ENCODE assay signal across 13 mouse cellular contexts in the genomic region with DNA sequence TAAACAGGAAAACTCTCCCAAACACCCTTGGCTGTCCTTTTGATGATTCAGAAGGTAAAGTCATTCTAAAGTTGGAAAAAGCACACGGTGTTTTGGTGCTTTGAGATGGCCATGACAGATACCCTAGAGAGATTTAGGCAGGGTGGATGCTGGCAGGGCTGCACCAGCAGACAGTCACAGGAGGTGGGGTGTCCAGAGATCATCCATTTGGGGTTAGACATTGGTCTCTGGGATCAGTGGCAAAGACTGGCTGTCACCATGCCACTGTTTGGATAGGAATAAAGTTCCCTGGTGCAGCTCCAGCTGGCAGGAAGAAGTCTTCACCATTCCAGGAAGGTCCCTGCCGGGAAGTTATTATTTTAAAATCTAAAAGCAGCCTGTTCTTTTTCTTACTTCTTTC. TPM values are rescaled to one million over a fixed set of nuclear protein-coding genes. Genes with fewer than 3 reads are reported as not detected.
DNase-seq lines count a peak whose midpoint lies in the region; ATAC-seq and TF ChIP-seq lines count a peak whose summit lies in the region.
"Had no signal": no experiment of that assay in that cellular context is flagged by ENCODE, and none has a peak within 500 bp of the region (broad histone marks: within the 10 kb centered on the region; RNA-seq: fewer than 3 reads in every experiment).

No protein-coding gene starts in this region.

- peak overlapping the region; percentile 91 for H3K27ac ChIP-seq in midbrain, embryonic 10.5 days (replicated peaks)
- no peak overlapping the region; the same call in 1 of the 2 replicates for H3K27ac ChIP-seq in midbrain, postnatal 0 days (ENCODE audit: low read depth, low read length)
- H3K27ac ChIP-seq in hindbrain, embryonic 10.5 days, result peak overlapping the region; percentile 91
- peak overlapping the region; percentile 67; the same call in 1 of the 2 replicates for H3K27ac ChIP-seq in olfactory bulb, adult 2 months (ENCODE audit: insufficient read depth, low read depth, low read length)
- H3K27ac ChIP-seq: heart, embryonic 15.5 days; neural tube, embryonic 12.5 days had no signal

- H3K4me3 ChIP-seq in midbrain, embryonic 10.5 days, result 0 out of 2 replicates have a peak overlapping the region, but pooled peaks have one; percentile 37
- no peak overlapping the region for H3K4me3 ChIP-seq in midbrain, postnatal 0 days (ENCODE audit: low read depth, low read length)
- no peak overlapping the region for H3K4me3 ChIP-seq in hindbrain, embryonic 10.5 days
- no peak overlapping the region for H3K4me3 ChIP-seq in olfactory bulb, adult 2 months (ENCODE audit: insufficient read depth, low read depth, low read length)
- H3K4me3 ChIP-seq: erythroblast, embryonic 14.5 days; heart, embryonic 15.5 days; neural tube, embryonic 12.5 days had no signal

- ATAC-seq in midbrain, postnatal 0 days (ENCODE audit: low FRiP score), result no peak
- ATAC-seq: intestine, postnatal 0 days had no signal

- peak; percentile 30 for DNase-seq in gastrocnemius, adult 18-20 months (ENCODE audit: low spot score)
- no peak for DNase-seq in gastrocnemius, postnatal 14 days
- no peak for DNase-seq in midbrain, embryonic 10.5 days (ENCODE audit: low spot score)
- DNase-seq in midbrain, postnatal 0 days (ENCODE audit: low spot score), result no peak
- no peak for DNase-seq in hindbrain, embryonic 10.5 days (ENCODE audit: low spot score)
- DNase-seq in heart, adult 8-10 months (ENCODE audit: low spot score), result no peak
- DNase-seq: right cerebral cortex, postnatal 25 days had no signal

- WGBS in midbrain, embryonic 10.5 days, result 24% methylated on average over 2 of the region's 2 CpGs
- WGBS in midbrain, postnatal 0 days, result 20% methylated on average over 2 of the region's 2 CpGs
- 20% methylated on average over 2 of the region's 2 CpGs for WGBS in hindbrain, embryonic 10.5 days
- 18% methylated on average over 2 of the region's 2 CpGs for WGBS in olfactory bulb, adult 2 months

- TF ChIP-seq POLR2A in olfactory bulb, adult 2 months (IDR thresholded peaks at IDR 0.05; ENCODE audit: insufficient read depth, low read depth, low read length), result no peak

- no peak overlapping the region for H3K9ac ChIP-seq in midbrain, postnatal 0 days (replicated peaks; ENCODE audit: low read length, poor library complexity, severe bottlenecking)
- H3K9ac ChIP-seq: heart, embryonic 15.5 days; neural tube, embryonic 12.5 days had no signal

- no peak for TF ChIP-seq CTCF in midbrain, postnatal 0 days (IDR thresholded peaks at IDR 0.05)
- no peak for TF ChIP-seq CTCF in olfactory bulb, adult 2 months (IDR thresholded peaks at IDR 0.05; ENCODE audit: insufficient read depth, low read depth, low read length)

- no peaks in the 10 kb centered on the region for H3K27me3 ChIP-seq in midbrain, embryonic 10.5 days (ENCODE audit: low read depth, poor library complexity, severe bottlenecking)
- no peaks in the 10 kb centered on the region for H3K27me3 ChIP-seq in midbrain, postnatal 0 days (ENCODE audit: insufficient read depth, low read length)
- no peaks in the 10 kb centered on the region for H3K27me3 ChIP-seq in hindbrain, embryonic 10.5 days (ENCODE audit: insufficient read depth, poor library complexity, severe bottlenecking)
- H3K27me3 ChIP-seq: neural tube, embryonic 12.5 days had no signal

- intact Hi-C loops in gastrocnemius, postnatal 14 days (cut with DNase I; ENCODE audit: low total_unique reads), result no loop called here

- H3K36me3 ChIP-seq in midbrain, embryonic 10.5 days, result peaks cover 34% of the 10 kb centered on the region
- no peaks in the 10 kb centered on the region for H3K36me3 ChIP-seq in midbrain, postnatal 0 days (ENCODE audit: insufficient read depth, low read length)
- peaks cover 13% of the 10 kb centered on the region for H3K36me3 ChIP-seq in hindbrain, embryonic 10.5 days
- H3K36me3 ChIP-seq: heart, embryonic 15.5 days; neural tube, embryonic 12.5 days had no signal

- H3K4me1 ChIP-seq in midbrain, embryonic 10.5 days, result peaks cover 74% of the 10 kb centered on the region
- H3K4me1 ChIP-seq in midbrain, postnatal 0 days (ENCODE audit: insufficient read depth, low read length), result peaks cover 45% of the 10 kb centered on the region
- H3K4me1 ChIP-seq in hindbrain, embryonic 10.5 days (replicated peaks), result peaks cover 68% of the 10 kb centered on the region
- peaks cover 29% of the 10 kb centered on the region for H3K4me1 ChIP-seq in olfactory bulb, adult 2 months (ENCODE audit: control insufficient read depth, insufficient read depth, low read length)

- no peak overlapping the region for H3K4me2 ChIP-seq in midbrain, postnatal 0 days (ENCODE audit: low read depth, low read length, poor library complexity, severe bottlenecking)
- H3K4me2 ChIP-seq: heart, embryonic 15.5 days; liver, embryonic 11.5 days had no signal

- no peaks in the 10 kb centered on the region for H3K9me3 ChIP-seq in midbrain, embryonic 10.5 days (replicated peaks)
- no peaks in the 10 kb centered on the region for H3K9me3 ChIP-seq in midbrain, postnatal 0 days (ENCODE audit: low read length)
- no peaks in the 10 kb centered on the region for H3K9me3 ChIP-seq in hindbrain, embryonic 10.5 days
- H3K9me3 ChIP-seq: heart, embryonic 15.5 days; neural tube, embryonic 12.5 days had no signal

RNA-seq across cellular contexts. Expression of gene Ildr2, which starts 24.8 kb away (rescaled TPM):
- 1 to 10 TPM; 1.3 to 1.8 TPM for total RNA-seq in gastrocnemius, adult 18-20 months (2021)
- total RNA-seq in gastrocnemius, postnatal 14 days (2021), result 1 to 10 TPM; 2.1 to 2.5 TPM
- 14.9 and 15.1 TPM in 2 replicates for polyA plus RNA-seq in midbrain, embryonic 10.5 days (2016; fragmentation: Nextera tagmentation; extraction: Ambion mirVana)
- total RNA-seq in midbrain, postnatal 0 days (2014; rRNA removed), result 31.3 and 36.5 TPM in 2 replicates
- polyA plus RNA-seq in midbrain, postnatal 0 days (2015; fragmentation: Nextera tagmentation; extraction: Ambion mirVana), result 5.7 and 7.1 TPM in 2 replicates
- 6.3 and 8.1 TPM in 2 replicates for polyA plus RNA-seq in hindbrain, embryonic 10.5 days (2016; fragmentation: Nextera tagmentation; extraction: Ambion mirVana)
- 36.7 and 55.3 TPM in 2 replicates for polyA plus RNA-seq in olfactory bulb, adult 2 months (2012; ENCODE audit: insufficient read depth, insufficient read length, low replicate concordance, missing spikeins)
- total RNA-seq in heart, adult 8-10 months (2022), result 1 to 10 TPM; 2.7 to 3.2 (median 2.9) TPM
- polyA plus RNA-seq: erythroblast, embryonic 14.5 days had no signal

RNA-seq across cellular contexts. Expression of gene Mael, which starts 40.2 kb away (rescaled TPM):
- total RNA-seq in gastrocnemius, adult 18-20 months (2021), result not detected
- total RNA-seq in gastrocnemius, postnatal 14 days (2021), result not detected
- 0.10 TPM in 1 of 2 replicates, not detected in the other for polyA plus RNA-seq in midbrain, embryonic 10.5 days (2016; fragmentation: Nextera tagmentation; extraction: Ambion mirVana)
- 0.22 and 1.2 TPM in 2 replicates for total RNA-seq in midbrain, postnatal 0 days (2014; rRNA removed)
- 0.25 and 0.48 TPM in 2 replicates for polyA plus RNA-seq in midbrain, postnatal 0 days (2015; fragmentation: Nextera tagmentation; extraction: Ambion mirVana)
- 0.09 TPM in 1 of 2 replicates, not detected in the other for polyA plus RNA-seq in hindbrain, embryonic 10.5 days (2016; fragmentation: Nextera tagmentation; extraction: Ambion mirVana)
- not detected in 2 replicates for polyA plus RNA-seq in olfactory bulb, adult 2 months (2012; ENCODE audit: insufficient read depth, insufficient read length, low replicate concordance, missing spikeins)
- not detected for total RNA-seq in heart, adult 8-10 months (2022)
- polyA plus RNA-seq: erythroblast, embryonic 14.5 days; intestine, postnatal 0 days; liver, embryonic 11.5 days; neural tube, embryonic 12.5 days had no signal
